Mouse (Mus musculus) cortical plate, adult 2 months (tissue): Measurements from ENCODE around the gene Krt80.

ENCODE experiments used
- CTCF ChIP-seq: fragments of 200-500 bp; IDR thresholded peaks from 2 replicates; pipeline ENCODE4 v1.5.1; 2011; ENCODE audit warnings: mild to moderate bottlenecking, control low read depth, low read length; ENCODE audit not compliant: insufficient read depth; ENCODE audit errors: extremely low read depth
- POLR2A ChIP-seq: fragments of 200-500 bp; IDR thresholded peaks from 2 replicates; pipeline ENCODE4 v1.6.1; 2011; ENCODE audit warnings: mild to moderate bottlenecking, low read length, control low read depth; ENCODE audit not compliant: insufficient read depth; ENCODE audit errors: extremely low read depth

- TF ChIP-seq CTCF (no peak), POLR2A (no peak)
Measured at GRCm38 (mm10) chr15:101392251-101392650, 22.3 kb upstream of the Krt80 start.
